Mouse (Mus musculus): ENCODE measurements around the gene Zbtb16.

DNA sequence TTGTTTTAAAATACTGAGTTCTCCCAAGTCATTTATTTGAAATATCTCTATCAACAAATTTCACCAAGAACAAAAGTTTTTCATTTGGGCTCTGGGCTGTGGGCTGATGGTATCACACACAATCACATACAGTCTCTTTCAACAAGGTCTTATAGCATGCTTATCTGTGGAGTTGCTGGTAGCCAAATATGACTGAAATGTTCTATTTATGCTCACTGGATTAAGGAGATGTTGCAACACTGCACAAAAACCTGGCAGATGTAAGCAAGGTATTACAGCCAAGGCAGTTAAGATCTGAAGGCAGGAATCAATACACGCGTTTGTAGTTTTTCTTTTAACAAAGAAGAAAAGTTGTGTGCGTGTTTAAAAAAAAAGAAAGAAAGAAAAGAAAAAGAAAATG, 84.1 kb downstream of the Zbtb16 start:
- TF ChIP-seq POLR2A (IDR thresholded peaks at IDR 0.05; ENCODE audit: insufficient read length, low read depth) (no peak), MAX (IDR thresholded peaks at IDR 0.05; ENCODE audit: low read depth) (no peak), TCF3 (IDR thresholded peaks at IDR 0.05; ENCODE audit: insufficient read length, low read depth) (no peak), POLR2AphosphoS2 (IDR thresholded peaks at IDR 0.05; ENCODE audit: insufficient read length, low read depth) (no peak), USF1 (IDR thresholded peaks at IDR 0.05; ENCODE audit: low read depth) (no peak), E2F4 (IDR thresholded peaks at IDR 0.05; ENCODE audit: insufficient read depth) (no peak), CEBPB (IDR thresholded peaks at IDR 0.05; ENCODE audit: insufficient read depth, poor library complexity, severe bottlenecking) (no peak)
